Comparison of ENCODE assay signal across 12 mouse cellular contexts in the genomic region with DNA sequence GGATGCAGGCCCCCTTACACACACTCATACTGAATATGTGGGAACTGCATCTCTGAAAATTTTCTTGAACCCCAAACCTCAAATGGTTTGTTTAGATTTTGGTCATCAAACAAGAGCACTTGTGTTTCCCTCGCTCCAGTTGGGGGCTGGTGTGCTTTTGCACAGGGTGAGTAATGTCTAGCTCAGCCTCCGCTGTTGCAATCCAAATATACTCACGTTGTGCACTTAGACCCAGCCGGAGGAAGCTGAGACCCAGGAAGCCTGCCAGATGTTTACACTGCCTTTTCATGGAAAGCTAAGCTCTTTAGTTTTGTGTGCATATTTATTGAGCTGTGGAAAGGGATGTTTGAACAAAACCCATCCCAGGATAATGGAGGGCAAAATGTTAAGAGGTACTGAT.
DNase-seq lines count a peak whose midpoint lies in the region; ATAC-seq lines count a peak whose summit lies in the region.
"Had no signal": no experiment of that assay in that cellular context is flagged by ENCODE, and none has a peak within 500 bp of the region (broad histone marks: within the 10 kb centered on the region; RNA-seq: fewer than 3 reads in every experiment).

No protein-coding gene starts in this region.

- H3K27ac ChIP-seq in intestine, embryonic 16.5 days (ENCODE audit: low read length), result no peak overlapping the region
- H3K27ac ChIP-seq in stomach, embryonic 15.5 days, result no peak overlapping the region
- no peak overlapping the region for H3K27ac ChIP-seq in hindbrain, embryonic 12.5 days
- H3K27ac ChIP-seq: heart, embryonic 15.5 days; limb, embryonic 12.5 days had no signal

- peaks cover 3% of the 10 kb centered on the region for H3K4me1 ChIP-seq in intestine, embryonic 16.5 days (ENCODE audit: control insufficient read depth, insufficient read depth, low read length)
- peaks cover 5% of the 10 kb centered on the region; the same call in 1 of the 2 replicates for H3K4me1 ChIP-seq in stomach, embryonic 15.5 days
- no peaks in the 10 kb centered on the region for H3K4me1 ChIP-seq in hindbrain, embryonic 12.5 days
- H3K4me1 ChIP-seq: heart, embryonic 15.5 days; limb, embryonic 12.5 days had no signal

- 22% methylated on average over 4 of the region's 4 CpGs for WGBS in intestine, embryonic 16.5 days
- 20% methylated on average over 4 of the region's 4 CpGs for WGBS in stomach, embryonic 15.5 days
- 57% methylated on average over 4 of the region's 4 CpGs for WGBS in hindbrain, embryonic 12.5 days

- no peaks in the 10 kb centered on the region for H3K9me3 ChIP-seq in intestine, embryonic 16.5 days (ENCODE audit: control insufficient read depth, low read length)
- H3K9me3 ChIP-seq in stomach, embryonic 15.5 days, result no peaks in the 10 kb centered on the region
- no peaks in the 10 kb centered on the region for H3K9me3 ChIP-seq in hindbrain, embryonic 12.5 days (replicated peaks)
- H3K9me3 ChIP-seq: heart, embryonic 15.5 days; limb, embryonic 12.5 days had no signal

- no peak overlapping the region for H3K4me2 ChIP-seq in intestine, embryonic 16.5 days (ENCODE audit: low read depth, low read length)
- H3K4me2 ChIP-seq in stomach, embryonic 15.5 days, result no peak overlapping the region
- H3K4me2 ChIP-seq in hindbrain, embryonic 12.5 days (replicated peaks), result no peak overlapping the region
- H3K4me2 ChIP-seq: heart, embryonic 15.5 days; limb, embryonic 12.5 days had no signal

- intact Hi-C loops in gastrocnemius, postnatal 36 days (cut with DNase I), result no loop called here

- no peak overlapping the region for H3K9ac ChIP-seq in intestine, embryonic 16.5 days (ENCODE audit: low read depth, low read length)
- no peak overlapping the region for H3K9ac ChIP-seq in stomach, embryonic 15.5 days
- no peak overlapping the region for H3K9ac ChIP-seq in hindbrain, embryonic 12.5 days
- H3K9ac ChIP-seq: heart, embryonic 15.5 days; limb, embryonic 12.5 days had no signal

- DNase-seq in gastrocnemius, postnatal 25 days, result peak; percentile 15
- DNase-seq in gastrocnemius, postnatal 36 days, result no peak
- DNase-seq in ovary, adult 18-20 months (ENCODE audit: low spot score), result peak; percentile 7
- DNase-seq in ovary, postnatal 36 days (ENCODE audit: low spot score), result no peak
- DNase-seq in layer of hippocampus, adult 11-12 months (ENCODE audit: low spot score), result no peak
- DNase-seq: right cerebral cortex, postnatal 4 days had no signal

- H3K4me3 ChIP-seq in intestine, embryonic 16.5 days (ENCODE audit: low read length), result no peak overlapping the region
- no peak overlapping the region for H3K4me3 ChIP-seq in stomach, embryonic 15.5 days (replicated peaks)
- no peak overlapping the region for H3K4me3 ChIP-seq in hindbrain, embryonic 12.5 days
- H3K4me3 ChIP-seq: heart, embryonic 15.5 days; limb, embryonic 12.5 days had no signal

- H3K36me3 ChIP-seq in intestine, embryonic 16.5 days (ENCODE audit: control insufficient read depth, insufficient read depth, low read length), result no peaks in the 10 kb centered on the region
- H3K36me3 ChIP-seq in stomach, embryonic 15.5 days, result no peaks in the 10 kb centered on the region
- no peaks in the 10 kb centered on the region for H3K36me3 ChIP-seq in hindbrain, embryonic 12.5 days
- H3K36me3 ChIP-seq: heart, embryonic 15.5 days; limb, embryonic 12.5 days had no signal

- no peaks in the 10 kb centered on the region for H3K27me3 ChIP-seq in intestine, embryonic 16.5 days (replicated peaks; ENCODE audit: control insufficient read depth, insufficient read depth, low read length)
- no peaks in the 10 kb centered on the region for H3K27me3 ChIP-seq in stomach, embryonic 15.5 days (replicated peaks)
- no peaks in the 10 kb centered on the region for H3K27me3 ChIP-seq in hindbrain, embryonic 12.5 days
- H3K27me3 ChIP-seq: heart, embryonic 15.5 days; limb, embryonic 12.5 days had no signal

- ATAC-seq in intestine, embryonic 16.5 days, result peak; percentile 71
- ATAC-seq in stomach, embryonic 15.5 days (ENCODE audit: insufficient read depth, low FRiP score, low read depth), result peak; percentile 18; the same call in 1 of the 2 replicates
- no peak for ATAC-seq in hindbrain, embryonic 12.5 days (ENCODE audit: low FRiP score)
- ATAC-seq: forebrain, embryonic 16.5 days had no signal

Comparison
In these comparisons a context has a peak if more than half of its experiments do, and no peak if none do; other contexts are left out.
1. DNase-seq: peak in gastrocnemius, postnatal 25 days (single experiment) and ovary, adult 18-20 months (single experiment); none in gastrocnemius, postnatal 36 days (0 of 2), ovary, postnatal 36 days (single experiment) and layer of hippocampus, adult 11-12 months (single experiment).